Mouse (Mus musculus): ENCODE measurements around the gene Nrl.

Nrl gene

DNA sequence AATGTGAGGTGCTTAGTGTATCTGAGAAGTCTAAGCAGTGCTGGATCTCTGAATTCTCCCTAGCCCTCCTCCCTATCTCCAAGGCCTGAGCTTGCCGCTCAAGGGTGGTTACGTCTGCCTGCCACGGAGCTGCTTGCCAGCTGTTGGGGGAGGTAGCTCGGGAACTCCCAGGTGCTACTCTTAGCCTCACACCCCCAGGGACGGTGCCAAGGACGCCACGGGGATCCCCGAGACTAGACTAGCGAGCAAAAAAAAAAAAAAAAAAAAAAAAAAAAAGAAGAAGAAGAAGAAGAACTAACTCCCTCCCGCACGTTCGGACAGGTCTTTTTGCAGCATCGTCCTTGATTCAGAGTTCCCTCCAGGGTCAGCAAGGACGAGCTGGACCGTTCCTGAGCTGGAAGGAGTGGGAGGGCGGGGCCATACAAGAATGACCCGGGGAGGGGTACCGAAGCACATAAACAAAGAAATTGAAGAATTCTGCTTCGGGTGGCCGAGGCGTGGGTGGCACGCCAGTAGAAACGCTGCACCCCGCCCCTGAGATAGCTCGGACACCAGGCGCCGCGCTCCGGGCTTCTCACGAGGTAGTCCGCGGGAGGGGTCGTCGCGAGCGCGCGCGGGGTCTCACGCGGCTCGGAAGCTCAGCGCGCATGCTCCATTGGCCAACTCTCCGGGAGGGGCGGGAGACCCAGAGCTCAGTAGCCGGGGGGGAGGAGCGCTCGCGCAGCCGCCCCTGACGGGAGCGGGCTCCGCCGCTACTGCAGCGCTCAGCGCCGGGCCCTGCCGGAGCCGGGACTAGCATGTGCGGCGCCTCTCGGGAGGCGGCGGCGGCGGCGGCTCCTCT lies 34.2 kb downstream of the Nrl start, which contains the start of gene Carmil3:
TSS of gene Carmil3 (plus strand) at position 291 of the 841 bp plus-strand sequence.
- no peak for DNase-seq (ENCODE audit: low read depth in 1 of 2, low spot score in 2 of 2)

DNA sequence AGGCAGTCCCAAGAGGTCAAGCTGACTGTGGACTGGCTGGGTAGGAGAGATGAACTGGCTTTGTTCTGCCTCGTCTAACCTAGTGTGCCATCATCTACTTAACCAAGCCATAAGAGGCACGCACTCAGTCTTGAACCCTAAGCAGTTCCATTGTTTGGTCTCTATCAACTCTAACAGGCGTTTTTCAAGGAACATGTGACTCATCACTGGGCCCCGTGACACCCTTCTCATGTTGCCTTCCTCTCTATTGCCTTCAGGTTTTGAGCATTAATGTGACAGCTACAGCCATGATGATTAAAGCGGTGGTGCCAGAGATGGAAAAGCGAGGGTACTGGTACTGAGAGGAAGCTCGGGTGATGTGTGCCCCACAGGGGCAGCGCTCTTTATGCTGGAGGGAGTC lies 37.9 kb downstream of the Nrl start:
- no peak for DNase-seq (ENCODE audit: low read depth in 1 of 2, low spot score in 2 of 2)

DNA sequence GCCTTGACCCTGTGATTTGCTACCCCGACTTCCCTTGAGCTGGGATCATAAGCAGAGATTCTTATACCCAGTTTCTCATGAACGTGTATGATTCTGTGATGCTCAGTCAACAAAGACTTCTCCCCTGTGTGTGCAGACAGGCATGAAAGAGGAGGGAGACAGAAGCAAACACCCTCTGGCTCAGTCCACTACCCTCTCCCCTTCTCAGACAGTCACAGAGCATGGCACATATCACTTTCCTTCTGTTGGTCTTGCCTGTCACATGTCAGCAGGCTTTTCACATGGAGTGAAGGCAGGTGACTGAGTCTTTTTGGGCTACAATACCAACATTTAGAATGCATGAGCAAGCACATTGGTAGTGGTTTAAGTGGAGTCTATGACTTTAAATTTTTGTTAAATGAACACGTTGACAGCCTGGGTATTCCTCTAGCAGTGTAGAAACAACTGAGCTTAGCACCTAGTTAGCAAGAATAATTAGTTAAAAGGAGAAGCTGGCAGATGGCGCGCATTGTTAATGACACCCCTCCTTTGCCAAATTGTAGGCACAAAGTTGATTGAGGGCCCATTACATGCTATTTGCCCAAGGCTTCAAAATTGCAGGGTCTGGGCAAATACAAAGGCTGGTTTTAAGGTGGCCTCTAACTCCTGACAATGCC lies 40.2 kb downstream of the Nrl start:
- DNase-seq (ENCODE audit: low read depth in 1 of 2, low spot score in 2 of 2), result no peak

DNA sequence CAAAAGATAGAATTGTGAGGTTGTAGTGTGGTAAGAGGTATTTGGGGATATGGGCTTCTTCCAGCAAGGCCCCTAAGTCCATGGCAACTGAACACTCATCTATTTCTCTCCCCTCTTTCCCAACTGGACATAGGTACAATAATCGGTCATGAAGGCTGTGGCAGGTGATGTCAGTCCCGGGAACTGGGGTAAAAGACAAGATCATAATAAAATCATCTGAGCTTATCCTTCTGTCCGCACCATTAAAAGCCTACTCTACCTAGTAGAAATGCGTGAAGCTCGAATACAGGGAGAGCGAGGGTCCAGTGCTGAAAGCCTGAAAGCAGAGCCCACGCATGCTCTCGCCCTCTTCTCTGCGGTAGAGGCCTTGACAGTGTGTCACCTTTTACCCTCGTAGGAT lies 45.2 kb downstream of the Nrl start:
- DNase-seq (ENCODE audit: low read depth in 1 of 2, low spot score in 2 of 2), result no peak

DNA sequence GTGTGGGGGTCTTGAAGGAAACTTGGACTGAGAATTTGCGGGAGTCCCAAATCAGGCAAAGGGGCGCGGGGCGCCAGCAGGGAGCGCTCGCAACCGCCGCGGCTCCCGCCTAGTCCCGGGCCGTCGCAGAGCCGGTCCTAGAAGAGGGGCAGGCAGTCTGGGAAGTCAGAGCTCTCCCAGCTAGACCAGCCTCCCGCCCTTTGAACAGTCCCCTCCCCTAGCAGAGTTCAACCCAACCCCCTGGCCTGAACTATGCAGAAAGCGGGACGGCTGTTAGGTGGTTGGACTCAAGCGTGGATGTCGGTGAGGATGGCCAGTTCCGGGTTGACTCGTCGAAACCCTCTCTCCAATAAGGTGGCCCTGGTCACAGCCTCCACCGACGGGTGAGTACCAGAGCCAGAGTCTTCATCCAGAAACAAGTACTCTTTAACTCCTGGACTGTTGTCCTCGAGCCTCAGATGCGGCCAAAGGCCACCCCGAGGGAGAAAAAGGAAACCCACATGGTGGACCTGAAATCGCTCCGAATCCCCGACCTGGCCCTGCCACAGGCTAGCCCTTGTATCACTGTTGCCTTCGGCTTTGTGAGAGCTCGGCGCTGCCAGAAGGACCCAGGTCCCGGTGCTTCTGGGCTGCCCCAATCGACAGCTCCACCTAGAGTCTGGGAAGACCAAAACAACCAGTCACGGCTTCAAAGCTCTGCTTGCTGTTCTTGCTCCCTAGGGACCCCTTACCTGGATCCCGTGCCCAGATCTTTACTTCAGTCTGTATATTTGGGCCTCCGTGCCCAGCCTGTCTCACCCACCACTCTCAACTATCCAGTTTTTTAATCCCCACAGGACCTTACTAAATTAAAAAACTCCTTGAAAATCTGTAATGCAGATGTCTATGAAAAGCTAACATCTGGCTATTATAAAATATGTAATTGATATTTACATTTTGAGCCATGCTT lies 45.9 kb downstream of the Nrl start, which contains the start of gene Dhrs4:
TSS of gene Dhrs4 (plus strand) at position 108 of the 949 bp plus-strand sequence.
- DNase-seq (ENCODE audit: low read depth in 1 of 2, low spot score in 2 of 2), result peak; percentile 38 to 59

DNA sequence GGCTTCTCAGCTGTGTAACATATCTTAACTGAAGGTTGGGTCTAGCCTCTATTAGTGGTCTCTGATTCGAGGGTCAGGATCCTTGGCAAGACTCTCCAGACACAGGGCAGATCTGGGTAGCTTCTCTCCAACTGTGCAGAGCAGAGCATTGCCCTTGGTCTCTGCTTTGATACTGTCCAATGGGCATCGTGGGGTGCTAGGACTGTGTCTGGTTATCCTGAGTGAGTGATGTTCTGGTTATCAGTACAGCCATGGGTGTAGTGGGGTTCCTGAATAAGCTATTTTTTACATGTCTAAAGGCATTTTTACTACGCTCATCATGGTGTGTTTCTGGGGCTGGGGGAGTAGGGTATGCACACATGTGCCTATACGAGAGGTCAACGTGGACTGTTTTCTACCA lies 47.0 kb downstream of the Nrl start:
- DNase-seq (ENCODE audit: low read depth in 1 of 2, low spot score in 2 of 2), result no peak

DNA sequence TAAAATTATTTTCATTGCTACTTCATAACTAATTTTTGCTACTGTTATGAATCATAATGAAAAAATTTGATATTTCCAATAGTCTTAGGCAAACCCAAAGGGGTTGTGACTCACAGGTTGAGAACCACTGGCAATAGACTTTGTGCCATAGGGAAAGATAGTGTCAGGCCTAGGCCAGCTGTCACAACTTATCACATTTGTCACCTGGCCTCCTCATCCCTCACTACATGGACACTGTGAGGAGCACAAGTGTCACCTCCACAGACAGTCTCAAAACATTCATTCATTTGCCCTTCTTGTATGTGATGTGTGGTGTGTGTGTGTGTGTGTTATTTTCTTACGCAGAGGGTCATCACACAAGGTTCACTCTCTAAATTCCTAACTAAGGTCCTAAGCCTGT lies 47.4 kb downstream of the Nrl start:
- DNase-seq (ENCODE audit: low read depth in 1 of 2, low spot score in 2 of 2), result no peak

DNA sequence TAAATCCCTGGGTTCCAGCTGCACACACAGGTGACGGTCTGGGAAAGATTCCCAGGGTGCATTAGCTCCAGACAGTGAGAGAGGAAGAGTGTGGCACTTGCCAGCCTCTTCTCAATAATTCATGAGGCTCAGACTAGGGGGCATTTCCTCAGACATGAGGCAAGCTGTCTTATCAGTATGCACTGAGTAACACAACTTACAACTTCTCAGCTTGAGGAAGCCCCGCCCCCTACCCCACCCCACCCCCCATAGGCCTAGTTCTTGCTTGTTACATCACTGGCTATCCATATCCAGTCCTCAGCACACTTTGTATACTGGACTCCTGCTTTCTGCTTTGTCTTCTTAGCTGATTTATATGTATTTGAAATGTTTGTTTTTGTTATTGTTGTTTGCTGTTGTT lies 49.1 kb downstream of the Nrl start:
- no peak for DNase-seq (ENCODE audit: low read depth in 1 of 2, low spot score in 2 of 2)

DNA sequence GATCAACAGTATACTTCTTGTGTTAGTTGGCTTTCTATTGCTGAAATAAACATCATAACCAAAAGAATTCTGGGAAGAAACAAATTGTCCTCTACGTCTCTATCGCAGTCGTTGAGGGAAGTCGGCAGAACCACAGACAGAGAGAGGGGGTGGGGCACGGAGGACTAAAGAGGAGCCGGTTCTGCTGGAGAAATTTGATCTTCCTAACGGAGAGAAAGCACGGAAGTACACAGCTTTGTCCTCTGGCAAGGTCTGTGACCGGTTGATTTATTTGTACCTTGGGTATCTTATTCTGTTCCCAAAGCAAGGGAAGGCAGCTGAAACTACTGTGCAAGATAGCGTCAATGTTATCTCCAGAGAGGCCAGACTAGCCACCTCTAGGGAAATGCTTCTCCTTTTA lies 54.0 kb downstream of the Nrl start:
- no peak for DNase-seq (ENCODE audit: low read depth in 1 of 2, low spot score in 2 of 2)

DNA sequence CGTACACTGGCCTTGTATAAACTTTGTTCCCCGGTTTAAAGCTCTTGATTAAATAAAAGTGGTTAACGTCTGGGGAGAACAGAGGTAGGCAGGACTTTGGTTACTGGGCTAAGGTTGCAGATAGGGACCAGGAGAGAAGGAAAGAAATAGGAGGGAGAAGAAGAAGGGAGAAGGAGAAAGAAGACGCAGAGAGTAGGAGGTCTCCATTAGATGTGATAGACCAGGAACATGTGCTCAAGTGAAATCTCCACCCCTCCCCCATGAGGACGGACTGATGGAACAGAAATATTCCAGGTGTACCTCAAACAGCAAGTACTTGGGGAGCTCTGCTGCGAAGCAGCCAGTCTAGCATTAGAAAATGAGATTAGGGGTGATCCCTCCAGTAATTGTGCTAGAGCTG lies 55.0 kb downstream of the Nrl start:
- no peak for DNase-seq (ENCODE audit: low read depth in 1 of 2, low spot score in 2 of 2)

DNA sequence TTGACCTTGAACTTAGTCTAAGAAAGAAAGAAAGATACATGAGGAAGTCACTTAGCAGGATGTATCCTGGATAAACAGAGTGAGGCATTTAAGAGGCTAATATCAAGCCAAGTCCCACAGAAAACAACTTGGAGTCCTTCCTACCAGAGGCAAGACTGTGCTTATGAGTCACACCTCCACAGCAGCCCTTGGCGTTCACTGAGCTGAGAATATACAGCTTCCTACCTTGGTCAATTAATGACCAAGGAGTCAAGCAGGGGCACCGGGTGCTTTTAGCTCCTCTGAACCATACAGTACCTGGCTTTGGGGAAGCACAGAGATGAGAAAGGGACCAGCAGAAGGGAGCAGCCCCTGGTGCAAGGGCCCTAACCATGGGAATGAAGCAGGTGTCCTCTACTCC lies 55.7 kb downstream of the Nrl start:
- no peak for DNase-seq (ENCODE audit: low read depth in 1 of 2, low spot score in 2 of 2)

All from monocyte, adult 2 months (primary cell).